ENCODE assay signal across 8 mouse cellular contexts in the genomic region with DNA sequence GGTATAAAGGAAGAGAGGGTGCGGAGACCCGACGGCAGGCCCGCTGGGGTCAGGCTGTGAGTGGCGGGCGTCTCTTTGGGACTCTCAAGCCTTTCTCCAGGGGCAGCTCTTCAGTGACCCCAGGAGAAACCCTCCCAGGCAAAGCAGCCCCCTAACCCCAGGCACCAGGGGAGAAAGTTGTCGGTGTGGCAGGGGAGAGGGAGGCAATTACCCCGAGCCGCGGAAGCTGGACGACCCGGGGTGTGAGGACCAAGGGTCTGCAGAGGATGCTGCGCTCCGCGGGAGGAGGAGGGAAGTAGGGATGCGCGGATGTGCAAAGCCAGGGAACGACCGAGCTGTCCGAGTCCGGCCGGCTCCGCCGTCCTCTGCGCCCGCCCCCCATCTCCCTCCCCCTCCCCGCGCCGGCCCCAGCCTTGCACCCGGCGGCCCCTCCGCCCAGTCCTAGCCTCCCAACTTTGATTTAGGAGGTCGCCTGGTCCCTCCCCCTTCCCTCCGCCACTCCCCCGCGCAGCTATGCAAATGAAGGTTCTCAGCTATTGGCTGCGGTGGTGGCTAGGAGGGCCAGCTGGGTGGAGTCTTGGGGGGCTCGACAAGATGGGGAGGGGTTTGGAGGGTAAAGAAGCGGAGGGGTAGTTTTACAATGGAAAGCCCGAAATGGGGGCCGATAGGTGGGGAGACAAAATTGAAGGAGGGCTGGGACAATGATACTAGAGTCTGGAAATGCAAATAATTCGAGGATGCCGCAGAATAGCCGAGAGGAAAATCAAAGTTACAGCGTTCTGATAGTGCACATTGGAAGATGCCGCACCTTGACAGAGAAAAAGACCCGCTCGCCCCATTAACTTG. TPM values are rescaled to one million over a fixed set of nuclear protein-coding genes. Genes with fewer than 3 reads are reported as not detected.
A peak's percentile ranks its signal among the peaks of the same experiment; 100 is the strongest.
DNase-seq lines count a peak whose midpoint lies in the region; ATAC-seq and TF ChIP-seq lines count a peak whose summit lies in the region.

TSS of gene Stac2 (minus strand) at position 474 of the 846 bp plus-strand sequence.

- H3K27me3 ChIP-seq in forebrain, embryonic 12.5 days = peaks cover 82% of the 10 kb centered on the region

- no peak for TF ChIP-seq CTCF in brain, embryonic 14.5 days (IDR thresholded peaks at IDR 0.05; ENCODE audit: borderline replicate concordance, extremely low read depth, insufficient read depth, insufficient read length)

- peak; percentile 82 for DNase-seq in ES-E14 (ENCODE audit: low read depth, low spot score)
- peak; percentile 91 for DNase-seq in brain, embryonic 14.5 days (ENCODE audit: low read depth)
- peak; percentile 80 for DNase-seq in heart, postnatal 4 days
- DNase-seq in layer of hippocampus, postnatal 25 days (ENCODE audit: extremely low spot score in 1 of 2, low spot score in 1 of 2) = peak; percentile 43 to 54
- DNase-seq in lung, postnatal 10 days = peak; percentile 83
- peak; percentile 94 for DNase-seq in retina, postnatal 1 day

- peak; percentile 83 for ATAC-seq in forebrain, embryonic 12.5 days (ENCODE audit: low FRiP score)
- no peak for ATAC-seq in erythroid progenitor cell, adult 5-6 weeks (replicated peaks; ENCODE audit: low FRiP score, poor library complexity, severe bottlenecking)

- H3K9ac ChIP-seq in ES-E14 (ENCODE audit: insufficient read depth, low read depth, low read length, poor library complexity, severe bottlenecking) = peak within 1 kb of the TSS; percentile 46
- H3K9ac ChIP-seq in forebrain, embryonic 12.5 days = peak within 1 kb of the TSS; percentile 51

- WGBS in forebrain, embryonic 12.5 days = 2% methylated on average over 38 of the region's 48 CpGs

- in situ Hi-C loops in ES-E14 (cut with MboI; ENCODE audit: low sequenced_read_pairs in 2 of 2, unreplicated experiment in 2 of 2) = no loop called here

- no peaks in the 10 kb centered on the region for H3K9me3 ChIP-seq in ES-E14 (ENCODE audit: control insufficient read depth, insufficient read depth, low read depth, low read length)
- no peaks in the 10 kb centered on the region for H3K9me3 ChIP-seq in forebrain, embryonic 12.5 days

- peak within 1 kb of the TSS; percentile 60 to 83 for H3K4me3 ChIP-seq in ES-E14 (ENCODE audit: insufficient read depth in 1 of 2, low read depth in 1 of 2, low read length in 2 of 2, poor library complexity in 1 of 2, severe bottlenecking in 1 of 2)
- peak within 1 kb of the TSS; percentile 52 for H3K4me3 ChIP-seq in forebrain, embryonic 12.5 days (replicated peaks)

- H3K4me2 ChIP-seq in forebrain, embryonic 12.5 days = peak within 1 kb of the TSS; percentile 72

- peaks cover 2 to 13% of the 10 kb centered on the region in 2 experiments; a peak in 3 of 4 replicates for H3K4me1 ChIP-seq in ES-E14 (ENCODE audit: control insufficient read depth in 2 of 2, insufficient read depth in 2 of 2, low read length in 2 of 2, poor library complexity in 1 of 2)
- H3K4me1 ChIP-seq in forebrain, embryonic 12.5 days = peaks cover 20% of the 10 kb centered on the region

- no peak for TF ChIP-seq POLR2A in brain, embryonic 14.5 days (IDR thresholded peaks at IDR 0.05; ENCODE audit: borderline replicate concordance, extremely low read depth, insufficient read depth, insufficient read length, poor library complexity, severe bottlenecking)

- H3K27ac ChIP-seq in ES-E14 (ENCODE audit: insufficient read depth, low read depth, low read length, poor library complexity, severe bottlenecking) = no peak within 1 kb of the TSS
- peak within 1 kb of the TSS; percentile 50 for H3K27ac ChIP-seq in forebrain, embryonic 12.5 days

- H3K36me3 ChIP-seq in ES-E14 (ENCODE audit: control insufficient read depth, insufficient read depth, low read length, poor library complexity, severe bottlenecking) = no peaks in the 10 kb centered on the region
- no peaks in the 10 kb centered on the region for H3K36me3 ChIP-seq in forebrain, embryonic 12.5 days (replicated peaks)

TF ChIP-seq in ES-E14, 5 proteins besides CTCF, POLR2A, EP300 and RAD21:
- TF ChIP-seq HCFC1 (IDR thresholded peaks at IDR 0.05; ENCODE audit: borderline replicate concordance, insufficient read depth, low read length) (no peak), MAFK (IDR thresholded peaks at IDR 0.05; ENCODE audit: insufficient read depth, low read depth, low read length) (no peak), ZC3H11A (IDR thresholded peaks at IDR 0.05; ENCODE audit: borderline replicate concordance, low read depth, low read length) (no peak), CHD2 (IDR thresholded peaks at IDR 0.05; ENCODE audit: low read depth, low read length) (no peak), ZNF384 (IDR thresholded peaks at IDR 0.05; ENCODE audit: low read depth, low read length) (no peak)
TF ChIP-seq in ES-E14: peak in this region for 0.

RNA-seq across cellular contexts. Expression of gene Stac2, which starts in this region (rescaled TPM):
- total RNA-seq in ES-E14 (2012; rRNA removed) = 2.1 and 3.8 TPM in 2 replicates
- polyA plus RNA-seq in brain, embryonic 14.5 days (2012; rRNA removed) = 1.8 and 5.5 TPM in 2 replicates
- 1.6 TPM in 2 replicates for polyA plus RNA-seq in forebrain, embryonic 12.5 days (2016; fragmentation: Nextera tagmentation; extraction: Ambion mirVana)
- total RNA-seq in heart, postnatal 4 days (2021) = under 1 TPM; 0.64 to 0.81 TPM
- total RNA-seq in layer of hippocampus, postnatal 25 days (2021) = 10 to 100 TPM; 42.4 to 46.9 TPM
- total RNA-seq in erythroid progenitor cell, adult 5-6 weeks (2015; ENCODE audit: low replicate concordance) = not detected in 2 replicates
- not detected in 2 replicates for total RNA-seq in erythroid progenitor cell, adult 5-6 weeks (2017; ENCODE audit: low replicate concordance)

Comparison
In these comparisons a context has a peak if more than half of its experiments do, and no peak if none do; other contexts are left out.
1. Peak in DNase-seq in heart, postnatal 4 days; RNA of the gene not detected or under 1 TPM.